Mouse (Mus musculus) neural tube, embryonic 12.5 days (tissue): ENCODE results near the gene Chst5. TPM values are rescaled to one million over a fixed set of nuclear protein-coding genes. Genes with fewer than 3 reads are reported as not detected.
A peak's percentile ranks its signal among the peaks of the same experiment; 100 is the strongest.

Source experiments
- ATAC-seq: fragments of 200-750 bp; cut with Nextera tagmentation; 2 replicates; pipeline ENCODE4 v1.8.0; 2017; ENCODE audit warnings: low read depth, mild to moderate bottlenecking, moderate TSS enrichment, moderate library complexity; ENCODE audit not compliant: low FRiP score
- H3K27ac ChIP-seq: fragments of 300-500 bp; sonication (generic); 2 replicates; pipeline ENCODE4 v1.5.1; 2016
- H3K27me3 ChIP-seq: fragments of 300-500 bp; sonication (generic); replicated peaks from 2 replicates; pipeline ENCODE4 v1.6.1; 2016; ENCODE audit warnings: mild to moderate bottlenecking
- H3K36me3 ChIP-seq: fragments of 300-500 bp; sonication (generic); 2 replicates; pipeline ENCODE4 v1.6.1; 2016; ENCODE audit warnings: mild to moderate bottlenecking
- H3K4me1 ChIP-seq: fragments of 300-500 bp; sonication (generic); 2 replicates; pipeline ENCODE4 v1.6.1; 2016
- H3K4me2 ChIP-seq: fragments of 300-500 bp; sonication (generic); replicated peaks from 2 replicates; pipeline ENCODE4 v1.6.1; 2016; ENCODE audit warnings: mild to moderate bottlenecking
- H3K4me3 ChIP-seq: fragments of 300-500 bp; sonication (generic); 2 replicates; pipeline ENCODE4 v1.5.1; 2016
- H3K9ac ChIP-seq: fragments of 300-500 bp; sonication (generic); 2 replicates; pipeline ENCODE4 v1.6.1; 2016; ENCODE audit warnings: mild to moderate bottlenecking
- H3K9me3 ChIP-seq: fragments of 300-500 bp; sonication (generic); 2 replicates; pipeline ENCODE4 v1.6.1; 2016; ENCODE audit warnings: mild to moderate bottlenecking
- WGBS: fragments of 180-500 bp; shearing (Covaris S2); methylation state at CpG from one replicate; pipeline ENCODE4 v1.1.7; 2016; 5-methylcytosine and 5-hydroxymethylcytosine counted together
- polyA plus RNA-seq: library from polyadenylated mRNA; unstranded; fragments of >200 nt; fragmentation: Nextera tagmentation; extraction: Ambion mirVana; gene quantifications from 2 replicates; pipeline ENCODE4 v1.2.1, GENCODE M21; 2016

Chst5 gene
- polyA plus RNA-seq, 1 experiment from 2014 or later = 4.9 TPM

DNA sequence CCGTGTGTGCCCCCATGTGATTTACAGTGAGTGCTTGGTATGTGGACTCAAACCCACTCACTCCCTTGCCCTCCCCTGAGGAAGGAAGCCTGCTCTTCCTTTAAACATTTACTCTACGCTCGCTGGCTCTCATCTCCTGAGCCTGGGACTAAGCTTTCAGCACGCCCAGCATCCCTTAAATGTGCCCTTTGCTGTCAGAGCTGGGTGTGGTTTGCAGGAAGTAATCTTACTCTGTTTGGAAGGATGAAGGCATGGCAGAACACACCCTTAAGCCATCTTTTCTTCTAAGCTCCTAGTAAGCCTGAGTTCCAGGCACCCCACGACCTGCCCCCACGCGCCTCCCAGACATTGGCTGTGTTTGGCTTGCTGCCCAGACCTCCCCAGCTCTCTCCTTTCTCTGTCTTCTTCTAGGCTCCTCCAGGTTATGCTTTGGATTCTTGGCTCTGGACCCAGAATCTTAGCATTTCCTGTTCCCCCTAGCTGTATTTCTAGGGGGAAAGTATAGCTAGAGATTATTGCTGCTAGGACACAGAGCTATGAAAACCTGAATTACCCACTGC lies 22.1 kb downstream of the Chst5 start:
- Histone ChIP-seq H3K9ac (no peak overlapping the region), H3K4me3 (no peak overlapping the region), H3K4me1 (peaks cover 8% of the 10 kb centered on the region; the same call in 1 of the 2 replicates), H3K27ac (no peak overlapping the region), H3K9me3 (no peaks in the 10 kb centered on the region), H3K4me2 (no peak overlapping the region), H3K36me3 (no peaks in the 10 kb centered on the region), H3K27me3 (peaks cover 43% of the 10 kb centered on the region)
- no peak for ATAC-seq
- 62% methylated on average over 7 of the region's 7 CpGs for WGBS

DNA sequence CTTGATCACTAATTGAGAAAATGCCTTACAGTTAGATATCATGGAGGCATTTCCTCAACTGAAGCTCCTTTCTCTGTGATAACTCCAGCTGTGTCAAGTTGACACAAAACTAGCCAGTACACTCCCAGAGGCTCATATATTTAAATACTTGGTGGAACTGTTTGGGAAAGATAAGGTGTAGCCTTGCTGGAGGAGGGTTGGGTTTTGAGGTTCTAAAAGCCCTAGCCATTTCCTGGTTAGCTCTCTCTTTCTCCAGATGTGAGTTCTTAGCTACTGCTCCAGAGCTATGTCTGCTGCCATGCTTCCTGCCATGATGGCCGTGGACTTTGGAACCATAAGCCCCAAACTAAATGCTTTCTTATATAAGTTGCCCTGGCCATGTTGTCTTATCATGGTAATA lies 22.8 kb downstream of the Chst5 start:
- no peak overlapping the region for H3K4me3 ChIP-seq
- no peak overlapping the region for H3K27ac ChIP-seq
- H3K9ac ChIP-seq = no peak overlapping the region
- H3K36me3 ChIP-seq = no peaks in the 10 kb centered on the region
- peaks cover 42% of the 10 kb centered on the region for H3K27me3 ChIP-seq
- H3K4me1 ChIP-seq = peaks cover 8% of the 10 kb centered on the region; the same call in 1 of the 2 replicates
- no peak for ATAC-seq
- WGBS = 74% methylated on average over 1 of the region's 1 CpGs
- no peak overlapping the region for H3K4me2 ChIP-seq
- no peaks in the 10 kb centered on the region for H3K9me3 ChIP-seq

DNA sequence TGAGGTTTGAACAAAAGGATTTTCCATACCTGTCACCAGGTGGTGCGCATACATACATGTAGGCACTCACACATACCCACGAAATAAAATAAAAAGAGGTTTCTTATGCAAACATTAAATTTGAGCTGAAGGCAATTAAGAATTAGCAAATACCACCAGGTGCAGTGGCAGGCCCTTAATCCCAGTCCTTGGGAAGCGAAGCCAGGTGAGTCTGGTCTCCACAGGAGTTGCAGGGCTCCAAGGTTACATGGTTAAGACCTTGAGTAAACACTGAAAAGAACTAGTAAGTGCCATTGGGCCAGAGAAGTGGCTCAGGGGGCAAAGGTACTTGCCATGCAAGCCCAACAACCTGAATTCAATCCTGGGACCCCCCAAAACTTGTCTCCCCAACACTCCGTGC lies 26.6 kb downstream of the Chst5 start:
- no peak overlapping the region for H3K4me3 ChIP-seq
- no peaks in the 10 kb centered on the region for H3K4me1 ChIP-seq
- no peak overlapping the region for H3K4me2 ChIP-seq
- peaks cover 8% of the 10 kb centered on the region for H3K27me3 ChIP-seq
- H3K36me3 ChIP-seq = no peaks in the 10 kb centered on the region
- no peak overlapping the region for H3K9ac ChIP-seq
- WGBS = 89% methylated on average over 4 of the region's 4 CpGs
- no peak for ATAC-seq
- no peak overlapping the region for H3K27ac ChIP-seq
- H3K9me3 ChIP-seq = no peaks in the 10 kb centered on the region

DNA sequence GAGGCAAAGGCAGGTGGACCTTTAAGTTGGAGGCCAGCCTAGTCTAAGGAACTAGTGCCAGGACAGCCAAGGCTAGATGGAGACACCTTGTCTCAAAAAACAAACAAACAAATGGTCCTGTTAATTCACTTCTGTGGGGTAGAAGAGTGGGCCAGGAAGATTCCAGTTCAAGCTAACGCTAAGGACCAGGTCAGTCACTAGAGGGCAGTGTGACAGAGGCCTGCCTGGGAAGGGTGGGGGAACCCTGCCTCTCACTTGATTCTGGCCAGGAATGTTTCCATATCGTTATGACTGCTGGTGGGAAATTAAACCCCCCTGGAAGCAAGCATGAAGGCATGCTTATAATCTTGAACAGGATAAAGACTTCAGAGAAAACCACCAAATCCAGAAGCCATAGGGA lies 28.7 kb downstream of the Chst5 start:
- Histone ChIP-seq H3K9ac (no peak overlapping the region), H3K9me3 (no peaks in the 10 kb centered on the region), H3K4me1 (no peaks in the 10 kb centered on the region), H3K27ac (no peak overlapping the region), H3K4me3 (no peak overlapping the region), H3K27me3 (no peaks in the 10 kb centered on the region), H3K4me2 (no peak overlapping the region), H3K36me3 (no peaks in the 10 kb centered on the region)
- 5% methylated on average over 2 of the region's 2 CpGs for WGBS
- ATAC-seq = no peak

DNA sequence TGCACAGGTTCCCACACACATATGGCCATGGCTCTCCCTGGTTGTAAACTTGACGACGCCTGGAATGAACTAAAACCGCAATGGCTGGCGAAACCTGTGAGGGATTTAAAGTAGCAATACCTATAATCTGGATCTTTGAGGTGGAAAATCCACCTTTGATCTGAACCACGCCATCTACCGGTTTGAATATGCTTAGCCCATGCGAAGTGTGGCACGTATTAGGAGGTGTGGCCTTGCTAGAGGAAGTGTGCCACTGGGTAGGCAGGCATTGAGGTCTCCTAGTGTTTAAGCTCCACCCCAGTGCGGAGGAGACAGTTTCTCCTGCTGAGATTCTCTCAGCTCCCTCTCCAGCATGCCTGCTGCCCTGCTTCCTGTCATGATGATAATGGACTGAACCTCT lies 32.5 kb downstream of the Chst5 start:
- 65% methylated on average over 9 of the region's 9 CpGs for WGBS
- H3K9ac ChIP-seq = no peak overlapping the region
- H3K4me2 ChIP-seq = no peak overlapping the region
- no peaks in the 10 kb centered on the region for H3K9me3 ChIP-seq
- peaks cover 6% of the 10 kb centered on the region; the same call in 1 of the 2 replicates for H3K4me1 ChIP-seq
- H3K27me3 ChIP-seq = no peaks in the 10 kb centered on the region
- H3K4me3 ChIP-seq = no peak overlapping the region
- no peak for ATAC-seq
- no peaks in the 10 kb centered on the region for H3K36me3 ChIP-seq
- H3K27ac ChIP-seq = no peak overlapping the region

DNA sequence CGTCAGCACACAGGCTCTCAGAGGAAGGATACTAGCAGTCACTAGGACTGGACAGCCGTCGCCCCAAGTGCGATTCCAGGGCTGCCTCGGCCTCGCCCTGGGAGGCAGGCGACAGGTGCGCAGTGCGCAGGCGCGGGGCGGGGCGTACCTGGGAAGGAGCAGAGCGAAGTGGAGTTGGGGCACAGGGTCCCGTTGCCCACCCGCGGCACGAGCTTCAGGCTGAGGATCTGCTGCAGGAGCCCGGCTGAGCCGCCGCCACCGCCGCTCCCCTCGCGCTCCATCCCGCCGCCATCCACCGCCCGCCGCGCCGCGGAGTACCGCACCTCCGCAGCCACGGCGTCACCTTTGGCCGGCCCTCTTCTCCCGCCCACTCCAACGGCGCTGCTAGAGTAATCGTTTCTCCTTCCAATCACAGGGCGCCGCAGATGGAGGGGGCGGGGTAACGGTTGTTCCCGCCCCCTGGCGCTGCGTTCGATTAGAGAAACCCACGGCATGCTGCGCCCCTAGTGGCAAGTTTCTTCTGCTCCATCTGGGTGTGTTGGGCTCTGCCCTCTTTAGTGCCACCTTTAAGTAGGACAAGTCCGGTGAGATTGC lies 33.8 kb downstream of the Chst5 start, which contains the start of gene Tmem170:
Gene Tmem170 (minus strand): TSS at position 396 of the 594 bp plus-strand sequence.
- under 1% methylated on average over 53 of the region's 53 CpGs for WGBS
- Histone ChIP-seq H3K4me1 (peaks cover 6% of the 10 kb centered on the region; the same call in 1 of the 2 replicates), H3K4me3 (peak within 1 kb of the TSS; percentile 80), H3K9ac (peak within 1 kb of the TSS; percentile 70), H3K36me3 (no peaks in the 10 kb centered on the region), H3K4me2 (peak within 1 kb of the TSS; percentile 86), H3K27ac (no peak within 1 kb of the TSS), H3K9me3 (no peaks in the 10 kb centered on the region), H3K27me3 (no peaks in the 10 kb centered on the region)
- ATAC-seq = peak; percentile 99

DNA sequence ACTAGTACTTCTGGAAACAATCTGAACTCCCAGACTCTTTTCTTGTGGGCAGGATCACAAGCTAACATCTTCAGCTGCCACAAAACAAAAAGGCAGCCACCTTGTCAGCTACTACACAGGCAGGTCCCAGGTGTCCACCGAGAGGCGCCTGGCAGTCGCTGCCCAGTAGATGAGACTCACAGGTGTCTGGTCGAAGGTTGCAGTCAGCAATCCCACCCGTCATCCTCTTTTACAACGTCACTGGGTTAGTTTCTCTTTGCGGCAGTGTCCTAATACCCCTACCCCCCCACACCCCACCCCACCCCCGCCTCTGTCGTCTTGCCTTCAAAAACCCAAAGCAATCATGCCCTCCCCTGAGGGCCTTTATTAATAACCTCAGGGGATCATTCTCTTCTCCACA lies 34.5 kb downstream of the Chst5 start:
- WGBS = 26% methylated on average over 9 of the region's 9 CpGs
- Histone ChIP-seq H3K27ac (no peak overlapping the region), H3K9me3 (no peaks in the 10 kb centered on the region)

DNA sequence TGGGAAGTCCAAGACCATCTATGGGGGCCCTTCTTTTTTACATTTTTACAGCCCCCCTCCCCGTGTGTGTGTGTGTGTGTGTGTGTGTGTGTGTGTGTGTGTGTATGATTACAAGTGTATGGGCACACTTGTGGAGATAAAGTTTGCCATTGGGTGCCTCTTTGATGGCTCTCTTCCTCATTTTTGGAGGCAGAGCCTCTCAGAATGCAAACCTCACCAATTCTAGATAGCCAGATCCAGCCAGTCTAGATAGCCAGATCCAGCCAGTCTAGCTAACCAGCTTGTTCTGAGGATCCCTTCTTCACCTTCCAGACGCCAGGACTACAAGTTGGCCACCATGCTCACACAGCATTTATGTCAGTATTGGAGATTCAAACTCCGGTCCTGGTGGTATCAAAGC lies 39.0 kb downstream of the Chst5 start:
- 86% methylated on average over 3 of the region's 3 CpGs for WGBS
- no peaks in the 10 kb centered on the region for H3K36me3 ChIP-seq
- H3K4me1 ChIP-seq = peaks cover 6% of the 10 kb centered on the region; the same call in 1 of the 2 replicates
- no peaks in the 10 kb centered on the region for H3K9me3 ChIP-seq
- no peak overlapping the region for H3K4me2 ChIP-seq
- ATAC-seq = no peak
- H3K9ac ChIP-seq = no peak overlapping the region
- no peaks in the 10 kb centered on the region for H3K27me3 ChIP-seq
- H3K4me3 ChIP-seq = no peak overlapping the region
- no peak overlapping the region for H3K27ac ChIP-seq

More for the DNA sequence above, 34.5 kb downstream of the Chst5 start:
- Histone ChIP-seq H3K4me3 (peak overlapping the region; percentile 80), H3K4me1 (peaks cover 6% of the 10 kb centered on the region; the same call in 1 of the 2 replicates), H3K27me3 (no peaks in the 10 kb centered on the region), H3K9ac (peak overlapping the region; percentile 70), H3K36me3 (no peaks in the 10 kb centered on the region), H3K4me2 (peak overlapping the region; percentile 86)
- ATAC-seq = no peak

DNA sequence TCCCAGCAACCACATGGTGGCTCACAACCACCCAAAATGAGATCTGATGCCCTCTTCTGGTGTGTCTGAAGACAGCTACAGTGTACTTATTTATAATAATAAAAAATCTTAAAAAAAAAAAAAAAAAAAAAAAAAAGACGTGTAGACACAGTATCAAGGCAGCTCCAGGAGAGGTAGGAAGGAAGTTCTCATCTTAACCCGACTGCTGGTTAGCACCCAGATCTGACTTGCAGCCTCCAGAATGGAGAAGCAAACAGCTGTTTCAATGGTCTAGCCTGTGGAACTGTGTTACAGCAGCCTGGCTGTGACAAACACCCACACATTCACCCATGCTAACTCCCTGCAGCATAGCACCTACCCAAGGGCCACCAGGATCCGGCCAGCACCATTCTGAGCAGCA lies 39.9 kb downstream of the Chst5 start:
- no peak for ATAC-seq
- 97% methylated on average over 3 of the region's 3 CpGs for WGBS
- H3K36me3 ChIP-seq = peaks cover 5% of the 10 kb centered on the region; the same call in 1 of the 2 replicates
- H3K9me3 ChIP-seq = no peaks in the 10 kb centered on the region
- H3K4me2 ChIP-seq = no peak overlapping the region
- H3K4me1 ChIP-seq = no peaks in the 10 kb centered on the region
- H3K9ac ChIP-seq = no peak overlapping the region
- no peak overlapping the region for H3K27ac ChIP-seq
- H3K27me3 ChIP-seq = no peaks in the 10 kb centered on the region
- H3K4me3 ChIP-seq = no peak overlapping the region

DNA sequence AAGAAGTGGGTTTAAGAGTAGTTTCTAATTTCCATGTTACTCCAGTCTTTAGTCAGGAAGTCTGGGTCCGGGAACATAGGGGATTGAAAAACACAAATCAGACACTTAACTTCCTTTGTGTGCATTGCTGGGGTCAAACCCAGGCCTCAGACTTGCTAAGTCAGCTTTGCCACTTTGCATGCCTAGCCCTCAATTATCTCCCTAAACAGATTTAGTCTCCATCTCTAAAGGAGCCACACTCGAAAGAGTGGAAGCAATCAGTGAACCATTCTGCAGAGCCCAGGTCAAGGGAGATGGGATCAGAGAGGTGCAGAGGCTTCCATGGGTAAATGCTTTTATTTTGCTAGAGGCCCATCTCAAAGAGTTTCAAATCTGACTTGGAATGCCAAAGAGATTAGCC lies 41.6 kb downstream of the Chst5 start:
- Histone ChIP-seq H3K4me1 (no peaks in the 10 kb centered on the region), H3K9me3 (no peaks in the 10 kb centered on the region), H3K9ac (no peak overlapping the region), H3K27ac (no peak overlapping the region), H3K36me3 (peaks cover 5% of the 10 kb centered on the region; the same call in 1 of the 2 replicates), H3K4me2 (no peak overlapping the region), H3K4me3 (no peak overlapping the region), H3K27me3 (no peaks in the 10 kb centered on the region)
- WGBS = 60% methylated on average over 2 of the region's 2 CpGs
- no peak for ATAC-seq

DNA sequence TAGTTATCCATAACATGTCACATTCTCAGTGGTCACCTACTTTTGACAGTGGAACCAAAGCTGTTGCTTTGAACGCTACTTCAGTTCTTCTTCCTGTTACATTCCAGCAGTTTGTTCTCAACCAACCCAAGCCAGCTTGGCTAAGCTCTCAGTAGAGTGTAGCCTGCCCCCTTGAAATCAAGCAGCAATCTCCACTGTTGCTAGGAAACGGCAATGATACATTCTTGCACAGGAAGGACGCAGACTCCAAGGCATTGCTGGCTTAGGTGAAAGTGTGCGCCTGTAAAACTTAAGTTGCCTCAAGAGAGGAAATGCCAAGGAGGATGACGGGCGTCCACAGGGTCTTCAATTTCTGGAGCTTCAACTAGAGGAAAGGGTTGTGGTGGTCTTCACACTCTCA lies 44.4 kb downstream of the Chst5 start:
- Histone ChIP-seq H3K36me3 (peaks cover 5% of the 10 kb centered on the region; the same call in 1 of the 2 replicates), H3K9ac (no peak overlapping the region), H3K27me3 (no peaks in the 10 kb centered on the region), H3K4me2 (no peak overlapping the region), H3K4me1 (no peaks in the 10 kb centered on the region), H3K9me3 (no peaks in the 10 kb centered on the region), H3K4me3 (no peak overlapping the region), H3K27ac (no peak overlapping the region)
- no peak for ATAC-seq
- WGBS = 88% methylated on average over 6 of the region's 6 CpGs

DNA sequence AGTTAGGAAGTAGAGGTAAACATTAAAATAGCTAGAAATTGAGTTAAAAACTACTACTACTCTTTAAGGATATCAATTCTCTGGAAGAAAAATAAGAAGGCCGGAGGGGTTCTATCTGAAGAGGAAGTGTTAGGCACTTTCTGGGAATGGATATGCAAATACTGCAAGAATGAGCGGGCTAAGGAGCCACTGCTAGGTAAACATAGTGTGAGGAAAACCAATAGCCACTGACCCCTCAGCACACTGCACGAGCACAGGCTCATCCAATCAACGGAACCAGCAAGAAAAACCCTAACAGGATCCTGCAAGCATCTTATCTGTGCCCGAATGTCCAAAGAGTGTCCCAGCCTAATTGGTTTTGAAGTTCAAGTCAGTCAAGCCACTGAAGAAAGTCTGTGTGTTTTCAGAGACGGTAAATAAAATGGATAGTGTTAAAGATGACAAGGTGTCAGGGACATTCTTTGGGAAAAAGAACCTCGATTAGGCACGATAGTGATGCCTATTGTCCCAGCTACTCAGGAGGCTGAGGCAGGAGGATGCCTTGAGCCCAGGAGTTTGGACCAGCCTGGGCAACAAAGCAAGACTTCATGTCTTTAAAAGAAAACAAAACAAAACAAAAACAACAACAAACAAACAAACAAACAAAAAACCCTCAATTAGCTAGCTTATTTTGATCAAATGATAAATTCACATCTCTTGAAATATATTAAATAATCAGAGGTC lies 45.0 kb downstream of the Chst5 start:
- Histone ChIP-seq H3K9ac (no peak overlapping the region), H3K36me3 (peaks cover 5% of the 10 kb centered on the region; the same call in 1 of the 2 replicates), H3K27me3 (no peaks in the 10 kb centered on the region), H3K4me3 (no peak overlapping the region), H3K4me1 (no peaks in the 10 kb centered on the region), H3K27ac (no peak overlapping the region), H3K9me3 (no peaks in the 10 kb centered on the region), H3K4me2 (no peak overlapping the region)
- no peak for ATAC-seq
- WGBS = 94% methylated on average over 8 of the region's 8 CpGs
